Mouse (Mus musculus) myocyte (in vitro differentiated cells): Measurements from ENCODE around the gene Spryd3.
A peak's percentile ranks its signal among the peaks of the same experiment; 100 is the strongest.

Source experiments
- E2F4 ChIP-seq: IDR thresholded peaks from one replicate; pipeline ENCODE4 v1.6.1; 2011; ENCODE audit warnings: mild to moderate bottlenecking, control low read depth, moderate library complexity; ENCODE audit not compliant: insufficient read depth
- MAX ChIP-seq: IDR thresholded peaks from one replicate; pipeline ENCODE4 v1.6.1; 2011; ENCODE audit warnings: low read depth, mild to moderate bottlenecking, control low read depth
- MYOG ChIP-seq, 3 experiments: IDR thresholded peaks; one replicate each; pipeline ENCODE4 v1.6.1; 2011; ENCODE audit warnings: control low read depth in 2 of 3, low read depth in 2 of 3, mild to moderate bottlenecking in 2 of 3; ENCODE audit not compliant: insufficient read length in 2 of 3, control insufficient read depth in 1 of 3, insufficient read depth in 1 of 3
- POLR2A ChIP-seq: IDR thresholded peaks from one replicate; pipeline ENCODE4 v1.6.1; 2011; ENCODE audit warnings: low read depth, mild to moderate bottlenecking, control low read depth, moderate library complexity; ENCODE audit not compliant: insufficient read length
- REST ChIP-seq: IDR thresholded peaks from one replicate; pipeline ENCODE4 v1.6.1; 2011; ENCODE audit warnings: mild to moderate bottlenecking, control low read depth, moderate library complexity; ENCODE audit not compliant: insufficient read depth, insufficient read length
- TCF3 ChIP-seq: IDR thresholded peaks from one replicate; pipeline ENCODE4 v1.6.1; 2011; ENCODE audit warnings: low read depth, control low read depth; ENCODE audit not compliant: insufficient read length
- USF1 ChIP-seq: IDR thresholded peaks from one replicate; pipeline ENCODE4 v1.6.1; 2011; ENCODE audit warnings: low read depth, mild to moderate bottlenecking, control low read depth, moderate library complexity

DNA sequence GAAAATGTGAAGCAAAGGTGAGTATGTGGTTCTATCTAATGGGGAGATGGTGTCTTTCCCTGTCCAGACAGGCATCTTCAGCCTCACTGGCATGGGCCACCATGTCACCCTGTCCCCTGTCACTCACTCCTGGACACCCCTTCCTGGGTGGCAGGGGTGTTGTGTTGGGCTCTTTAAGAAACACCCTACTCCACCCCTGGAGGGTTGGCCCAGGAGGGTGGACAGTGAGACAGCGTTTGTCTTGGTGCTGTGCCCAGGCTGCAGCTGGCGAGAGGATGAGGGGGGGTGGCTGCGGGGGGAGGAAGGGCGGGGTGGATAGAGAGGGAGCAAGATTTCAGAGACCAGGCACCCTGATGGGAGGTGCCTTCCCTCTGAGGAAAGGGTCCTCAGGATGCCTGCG is 30.7 kb downstream of the Spryd3 start:
- TF ChIP-seq POLR2A (peak; percentile 70), MAX (no peak), E2F4 (no peak), USF1 (no peak), REST (no peak), TCF3 (peak; percentile 67), MYOG (IDR thresholded peaks at IDR 0.05; ENCODE audit: control insufficient read depth in 1 of 3, insufficient read depth in 1 of 3, insufficient read length in 2 of 3, low read depth in 2 of 3) (peak; percentile 33 to 91 (median 84))
